Mouse (Mus musculus) kidney, postnatal 4 days (tissue): ENCODE results near the gene Spag7.

ENCODE experiments used
- DNase-seq, 2 experiments: peaks; one replicate each; pipeline ENCODE4 v3.0.0; 2021; ENCODE audit warnings: mixed read lengths in 2 of 2

Spag7 gene

DNA sequence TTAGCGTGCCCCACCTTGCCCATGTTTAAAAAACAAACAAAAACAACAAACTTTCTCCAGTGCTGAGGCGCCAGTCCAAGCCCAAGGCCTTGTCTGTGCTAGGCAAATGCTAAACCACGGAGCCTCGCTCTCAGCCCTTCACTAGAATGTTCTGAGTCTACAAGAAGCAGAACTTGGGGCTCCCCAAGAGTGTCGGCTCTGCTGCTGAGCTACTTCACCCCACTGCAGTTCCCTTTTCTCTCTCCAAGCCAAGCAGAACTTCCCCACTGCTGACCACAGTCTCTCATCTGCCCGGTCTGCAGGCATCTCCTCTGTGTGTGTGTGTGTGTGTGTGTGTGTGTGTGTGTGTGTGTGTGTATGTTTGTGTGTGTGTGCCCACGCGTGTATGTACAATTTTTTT, 10.7 kb upstream of the Spag7 start:
- no peak for DNase-seq

GRCm38 (mm10) chr11:70679361-70679760, 10.1 kb upstream of the Spag7 start:
- no peak for DNase-seq

DNA sequence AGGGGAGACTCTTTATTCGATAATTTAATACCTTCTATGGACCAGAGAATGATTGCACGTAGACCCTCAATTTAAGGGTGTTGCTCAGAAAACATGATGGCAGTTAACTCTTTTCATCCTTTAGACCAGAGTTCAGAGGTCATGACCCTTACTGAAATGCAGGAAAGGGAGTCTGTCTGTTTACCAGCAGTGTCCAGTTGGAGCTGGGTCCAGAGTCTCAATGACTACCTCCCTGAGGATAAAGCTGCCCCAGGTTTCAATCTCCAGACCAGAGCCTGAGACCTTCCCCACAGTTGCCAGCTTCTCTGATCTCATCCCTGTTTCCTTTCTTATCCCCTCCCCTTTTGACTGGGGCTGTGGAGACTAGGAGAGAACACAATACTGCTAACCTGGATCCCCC, 9.4 kb upstream of the Spag7 start:
- no peak for DNase-seq

DNA sequence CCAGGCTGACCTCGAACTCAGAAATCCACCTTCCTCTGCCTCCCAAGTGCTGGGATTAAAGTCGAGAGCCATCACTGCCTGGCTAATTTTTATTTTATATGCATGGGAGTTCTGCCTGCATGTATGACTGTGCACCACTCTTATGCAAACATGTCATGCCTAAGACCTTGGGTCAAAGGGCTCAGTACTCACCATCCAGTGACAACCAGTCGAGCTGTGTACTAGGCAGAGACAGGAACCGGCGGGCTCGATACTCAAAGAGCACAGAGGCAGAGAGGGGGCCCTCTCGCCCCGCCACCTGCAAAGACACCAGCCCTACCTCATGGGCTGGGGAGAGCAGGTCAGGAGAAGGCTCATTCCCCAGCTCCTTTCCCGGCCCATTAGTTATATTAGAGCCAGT, 8.9 kb upstream of the Spag7 start:
- no peak for DNase-seq

DNA sequence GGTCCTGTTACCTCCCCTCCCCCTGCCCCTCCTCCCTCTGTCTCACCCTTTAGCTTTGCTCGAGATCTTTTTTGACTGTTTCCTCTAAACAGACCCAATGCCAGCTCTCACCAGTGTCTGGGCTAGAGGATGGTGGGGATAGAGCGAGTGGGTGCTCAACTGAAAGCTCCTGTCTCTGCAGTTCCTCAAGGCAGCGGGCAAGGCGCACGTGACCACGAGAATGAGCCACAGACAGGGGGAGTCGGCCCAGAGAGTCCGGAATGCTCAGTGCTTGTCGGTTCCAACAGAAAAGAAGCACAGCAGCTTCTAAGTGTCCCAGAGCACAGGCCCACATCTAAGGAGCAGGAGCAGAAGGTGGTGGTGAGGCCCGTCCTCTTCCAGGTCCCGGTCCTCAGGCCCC, 5.3 kb upstream of the Spag7 start:
- DNase-seq = no peak

DNA sequence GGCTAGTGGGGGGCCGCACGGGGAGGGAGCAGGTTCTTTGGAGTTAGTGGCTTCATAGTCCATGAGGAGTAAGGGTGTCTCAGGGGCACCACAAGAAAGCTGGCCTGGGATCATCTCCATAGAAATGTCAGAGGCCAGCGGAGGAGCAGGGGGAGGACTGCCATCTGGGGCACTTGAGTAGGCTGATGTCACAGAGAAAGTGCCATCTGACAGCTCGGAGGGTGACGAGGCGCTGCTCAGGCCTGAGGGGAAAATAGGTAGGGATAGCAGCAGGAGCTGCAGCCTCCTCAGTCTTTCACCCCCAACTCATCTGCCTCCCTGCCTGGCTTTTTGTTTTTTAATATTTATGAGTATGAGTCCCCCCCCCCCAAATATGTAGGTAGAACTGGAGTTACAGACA, 4.8 kb upstream of the Spag7 start:
- no peak for DNase-seq

DNA sequence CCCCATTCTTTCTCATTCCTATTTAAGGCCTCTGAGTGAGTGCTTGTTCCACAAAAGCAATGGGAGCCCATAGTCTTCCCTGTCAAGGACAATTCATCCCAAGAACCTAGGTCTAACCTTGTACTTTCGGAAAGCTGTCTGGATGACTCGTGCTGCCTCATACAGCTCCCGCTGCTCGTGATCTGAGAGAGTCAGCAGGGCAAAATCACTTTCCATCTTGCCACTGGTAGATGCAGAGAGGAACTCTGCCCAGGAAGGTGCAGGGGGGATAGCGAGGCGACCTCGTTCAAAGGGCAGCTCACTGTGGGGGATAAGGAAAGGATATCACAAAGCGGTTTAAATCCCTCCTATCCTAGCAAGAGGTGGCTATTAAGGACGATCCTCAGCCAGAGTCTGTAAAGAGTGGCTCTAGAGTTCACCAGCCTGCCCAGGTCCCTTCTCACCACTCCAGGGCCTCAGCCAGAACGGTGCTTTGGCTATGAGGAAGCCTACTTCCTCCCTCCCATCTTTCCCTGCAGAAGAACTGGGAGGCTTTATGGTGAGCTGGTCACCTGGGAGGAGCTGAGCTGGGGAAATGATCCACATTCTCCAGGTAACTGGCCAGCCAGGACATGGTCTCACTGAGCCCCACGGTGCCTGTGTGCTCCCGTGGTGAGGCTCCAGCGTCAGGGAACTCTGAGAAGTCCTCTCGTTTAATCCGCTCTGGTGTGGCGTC, 2.3 kb upstream of the Spag7 start:
- no peak for DNase-seq

DNA sequence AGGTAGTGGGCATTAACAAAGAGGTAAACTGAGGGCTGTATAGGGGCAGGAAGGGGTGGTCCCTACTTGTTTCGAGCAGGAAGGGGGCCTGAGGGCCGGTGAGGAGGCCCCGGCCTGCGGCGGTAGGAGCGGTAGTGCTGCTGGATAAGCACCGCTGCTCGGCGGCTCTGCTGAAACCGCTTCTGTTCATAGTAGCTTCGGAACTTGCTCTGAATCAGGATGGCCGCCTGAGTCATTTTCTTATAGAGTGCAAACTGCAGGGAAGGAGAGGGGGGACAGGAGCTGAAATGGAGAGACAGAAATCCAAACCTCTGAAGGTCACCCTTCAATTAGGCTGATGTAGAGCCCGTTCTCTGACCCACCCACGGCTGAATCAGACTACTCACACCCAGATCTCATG, 1.3 kb upstream of the Spag7 start:
- peak; percentile 31 to 54 for DNase-seq

DNA sequence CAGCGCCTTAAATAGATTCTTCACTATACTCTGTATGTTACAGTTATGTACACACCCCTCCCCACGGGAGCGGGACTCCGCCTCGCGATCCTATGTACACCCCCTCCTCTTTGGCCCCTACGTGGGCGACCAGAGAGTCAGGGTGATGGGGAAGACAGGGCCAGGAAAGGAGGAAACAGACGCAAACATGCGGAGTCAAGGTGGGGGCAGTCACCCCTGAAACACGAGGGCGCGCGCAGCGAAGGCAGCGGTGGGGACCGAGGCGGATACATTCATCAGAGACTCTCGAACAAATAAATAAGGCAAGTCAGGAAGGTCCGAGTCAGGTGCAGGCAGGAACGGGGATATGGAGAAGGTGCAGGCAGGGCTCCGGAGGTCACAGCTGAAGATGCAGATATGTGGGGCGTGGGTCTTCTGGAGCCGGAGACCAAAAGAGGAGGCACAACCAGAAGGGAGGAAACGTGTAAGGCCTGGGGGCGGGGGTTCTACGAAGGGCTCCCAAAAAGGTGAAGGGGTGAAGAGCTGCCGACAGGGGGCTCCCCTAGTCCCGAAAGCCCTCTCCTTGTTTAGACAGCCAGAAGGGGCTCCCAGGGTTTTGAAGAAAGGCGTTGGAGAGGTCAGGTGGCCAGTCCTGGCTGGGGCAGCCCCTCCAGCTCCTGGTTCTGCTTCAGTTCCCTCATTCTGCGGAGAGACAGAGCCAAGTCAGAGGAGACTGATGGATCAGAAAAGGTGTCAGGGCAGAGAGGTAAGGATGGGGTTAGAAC, 548 bp upstream of the Spag7 start:
- peak; percentile 84 to 89 for DNase-seq

GRCm38 (mm10) chr11:70668335-70668770, 863 bp downstream of the Spag7 start:
- peak; percentile 79 to 88 for DNase-seq

DNA sequence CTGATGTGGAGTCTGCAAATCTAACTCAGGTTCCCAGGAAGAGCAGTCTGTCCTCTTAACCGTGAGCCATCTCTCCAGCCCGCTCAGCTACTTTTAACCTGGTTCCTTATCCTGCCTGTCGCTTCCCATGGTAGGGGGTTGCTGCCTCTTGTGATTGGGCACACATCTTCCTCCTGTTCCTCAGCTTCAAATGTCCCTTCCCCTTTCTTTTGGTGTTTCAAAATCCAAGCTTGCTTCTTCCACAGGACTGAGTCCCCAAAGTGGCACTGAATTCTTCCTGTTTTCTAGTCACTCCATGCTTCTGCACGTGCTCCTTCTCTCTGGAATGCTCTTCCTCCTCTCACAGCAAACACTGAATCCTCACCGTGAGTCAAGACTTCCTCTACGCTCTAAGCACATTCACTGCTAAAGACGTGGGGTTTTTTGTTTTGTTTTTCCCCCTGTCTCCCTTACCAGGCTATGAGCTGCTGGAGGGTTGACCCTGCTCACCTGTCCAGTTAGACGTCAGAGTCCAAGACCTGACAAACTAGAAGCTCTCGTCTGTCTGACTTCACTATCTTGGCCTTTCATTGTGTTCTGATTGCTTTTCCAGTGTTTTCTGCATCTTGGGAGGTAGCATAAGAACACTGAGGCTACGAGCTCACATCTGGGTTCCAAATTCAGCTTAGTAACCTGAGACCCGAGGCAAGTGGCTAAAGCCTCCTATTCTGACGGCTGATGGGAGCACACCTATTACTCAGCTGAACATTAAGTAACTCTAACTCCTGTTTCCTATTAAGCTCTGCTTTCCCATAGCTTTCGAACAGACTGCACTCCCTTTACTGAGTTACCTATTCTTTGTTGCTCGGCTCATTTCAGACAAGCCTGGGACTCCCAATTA, 1.7 kb downstream of the Spag7 start:
- DNase-seq = no peak

GRCm38 (mm10) chr11:70666687-70667086, 2.5 kb downstream of the Spag7 start:
- DNase-seq = no peak

DNA sequence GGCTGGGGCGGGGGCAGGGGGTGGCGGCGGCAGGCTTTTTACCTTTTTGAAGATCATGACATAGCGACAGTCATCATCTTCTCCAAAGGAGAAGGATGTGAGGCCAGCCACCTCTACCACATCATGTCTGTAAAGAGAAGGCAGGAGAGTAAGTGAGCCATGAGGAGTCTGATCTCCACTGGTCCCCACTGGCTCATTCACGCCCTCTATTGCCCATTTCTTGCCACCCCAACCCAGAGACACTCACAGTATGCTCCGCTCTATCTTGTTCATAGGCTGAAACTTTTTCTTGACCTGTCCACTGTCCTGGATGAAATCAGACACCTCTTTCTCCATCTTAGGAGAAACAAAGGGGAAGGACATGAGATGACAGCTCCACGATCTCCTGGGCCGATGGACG, 4.5 kb downstream of the Spag7 start:
- DNase-seq = no peak

DNA sequence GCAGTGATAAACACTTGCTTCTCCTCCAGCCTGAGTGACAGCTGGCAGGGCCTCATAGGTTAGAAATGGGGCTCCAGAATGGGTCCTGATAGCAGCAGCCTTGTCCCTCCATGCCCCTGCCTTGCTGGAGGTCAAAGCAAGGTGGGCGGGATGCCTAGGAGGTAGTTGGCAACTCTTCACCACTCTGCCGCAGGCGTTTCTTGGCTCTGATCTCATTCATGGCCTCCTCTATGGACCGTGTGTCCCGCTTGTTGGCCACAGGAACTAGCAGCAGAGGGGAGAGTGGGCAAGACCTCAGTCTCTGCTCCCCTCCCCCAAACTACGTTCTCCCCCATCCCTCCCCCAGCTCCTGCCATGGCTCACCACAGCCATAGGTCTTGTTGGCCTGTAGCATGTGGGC, 5.3 kb downstream of the Spag7 start:
- no peak for DNase-seq

DNA sequence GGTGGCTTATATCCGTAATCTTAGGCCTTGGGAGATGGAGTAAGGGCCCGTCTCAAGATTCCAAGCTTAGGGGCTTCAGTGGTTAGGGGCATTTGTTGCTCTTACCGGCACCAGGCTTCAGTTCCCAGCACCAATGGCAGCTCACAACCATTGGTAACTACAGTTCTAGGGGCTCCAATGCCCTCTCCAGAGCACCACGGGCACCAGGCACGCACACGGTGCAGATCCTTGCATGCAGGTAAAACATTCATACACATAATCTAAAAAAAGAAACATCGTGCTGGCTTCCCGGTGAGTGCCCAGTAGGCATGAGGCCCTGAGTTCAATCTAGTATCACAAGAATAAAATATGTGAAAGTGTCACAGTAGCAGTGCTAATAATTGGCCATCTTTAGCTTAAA, 6.1 kb downstream of the Spag7 start:
- no peak for DNase-seq

DNA sequence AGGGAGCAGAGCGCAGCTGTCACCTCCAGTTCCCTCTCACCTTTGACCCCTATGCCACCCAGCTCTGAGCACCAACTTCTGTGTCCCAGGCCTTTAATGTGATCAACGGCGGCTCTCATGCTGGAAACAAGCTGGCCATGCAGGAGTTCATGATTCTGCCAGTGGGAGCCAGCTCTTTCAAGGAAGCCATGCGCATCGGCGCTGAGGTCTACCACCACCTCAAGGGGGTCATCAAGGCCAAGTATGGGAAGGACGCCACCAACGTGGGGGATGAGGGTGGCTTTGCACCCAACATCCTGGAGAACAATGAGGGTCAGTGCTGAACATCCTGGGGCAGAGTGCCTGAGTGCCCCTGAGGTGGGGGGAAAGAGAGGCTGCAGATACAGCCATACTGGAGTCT, 8.6 kb downstream of the Spag7 start:
- DNase-seq = no peak

DNA sequence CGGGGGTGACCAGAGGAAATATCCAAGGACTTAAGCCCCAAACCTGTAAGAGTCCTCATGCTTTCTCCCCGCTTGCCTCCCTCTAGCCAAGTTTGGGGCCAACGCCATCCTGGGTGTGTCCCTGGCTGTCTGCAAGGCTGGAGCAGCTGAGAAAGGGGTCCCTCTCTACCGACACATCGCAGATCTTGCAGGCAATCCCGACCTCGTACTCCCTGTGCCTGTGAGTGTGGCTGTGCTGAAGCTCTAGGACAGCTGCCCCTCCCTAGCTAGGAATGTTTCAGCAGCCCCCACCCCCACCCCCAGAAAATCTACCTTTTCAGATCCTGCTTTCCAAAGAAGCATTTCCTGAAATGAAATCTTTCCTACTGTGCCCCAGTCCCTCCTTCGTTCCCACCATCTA, 10.3 kb downstream of the Spag7 start:
- no peak for DNase-seq

GRCm38 (mm10) chr11:70658521-70658920, 10.7 kb downstream of the Spag7 start:
- no peak for DNase-seq

- DNase-seq = no peak
These were observed 11.2 kb downstream of the Spag7 start for GRCm38 (mm10) chr11:70657991-70658390.

DNA sequence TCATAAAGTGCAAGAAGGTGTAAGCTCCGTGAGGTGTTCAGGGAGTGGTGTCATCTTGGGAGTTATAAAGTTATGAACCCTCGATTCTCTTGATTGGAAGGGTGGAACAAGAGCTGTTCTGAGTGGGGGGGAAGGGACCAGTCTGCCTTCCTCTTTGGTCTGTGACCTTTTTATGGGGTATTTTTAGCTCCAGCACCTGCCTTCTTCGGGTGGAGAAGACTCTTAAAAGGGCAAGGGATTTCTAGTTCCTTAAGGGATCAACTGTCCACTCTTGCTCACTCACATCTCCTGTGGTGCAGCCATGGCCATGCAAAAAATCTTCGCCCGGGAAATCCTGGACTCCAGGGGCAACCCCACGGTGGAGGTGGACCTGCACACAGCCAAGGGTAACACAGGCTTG, 11.6 kb downstream of the Spag7 start:
- DNase-seq = no peak

GRCm38 (mm10) chr11:70656964-70657363, 12.3 kb downstream of the Spag7 start, which contains the start of gene Eno3:
TSS of gene Eno3 (plus strand) at chr11:70657202.
- peak; percentile 50 to 52 for DNase-seq

- peak; percentile 56 to 72 for DNase-seq
These were observed 12.7 kb downstream of the Spag7 start for GRCm38 (mm10) chr11:70656456-70656927.
